Mouse (Mus musculus) lung, embryonic 16.5 days (tissue): ENCODE results near the gene AI837181. TPM values are rescaled to one million over a fixed set of nuclear protein-coding genes. Genes with fewer than 3 reads are reported as not detected.
A peak's percentile ranks its signal among the peaks of the same experiment; 100 is the strongest.
"Not testable (repeated sequence)": the region's sequence is repeated elsewhere in the genome, so short reads cannot be mapped to it uniquely, and the experiment has no call there.

Source experiments
- ATAC-seq: fragments of 200-750 bp; cut with Nextera tagmentation; 2 replicates; pipeline ENCODE4 v1.8.0; 2017; ENCODE audit warnings: low read depth, mild to moderate bottlenecking, moderate library complexity
- H3K27ac ChIP-seq: fragments of 300-500 bp; sonication (generic); 2 replicates; pipeline ENCODE4 v1.5.1; 2014; ENCODE audit warnings: mild to moderate bottlenecking, control low read depth, low read length
- H3K27me3 ChIP-seq: fragments of 300-500 bp; sonication (generic); 2 replicates; pipeline ENCODE4 v1.6.1; 2014; ENCODE audit warnings: low read depth, low read length, mixed read lengths; ENCODE audit not compliant: control insufficient read depth, insufficient read depth
- H3K36me3 ChIP-seq: fragments of 300-500 bp; sonication (generic); 2 replicates; pipeline ENCODE4 v1.6.1; 2014; ENCODE audit warnings: low read length; ENCODE audit not compliant: control insufficient read depth, insufficient read depth
- H3K4me1 ChIP-seq: fragments of 300-500 bp; sonication (generic); replicated peaks from 2 replicates; pipeline ENCODE4 v1.6.1; 2014; ENCODE audit warnings: low read length, mixed read lengths; ENCODE audit not compliant: control insufficient read depth, insufficient read depth
- H3K4me2 ChIP-seq: fragments of 300-500 bp; sonication (generic); 2 replicates; pipeline ENCODE4 v1.6.1; 2014; ENCODE audit warnings: low read depth, low read length, control low read depth
- H3K4me3 ChIP-seq: fragments of 300-500 bp; sonication (generic); 2 replicates; pipeline ENCODE4 v1.5.1; 2014; ENCODE audit warnings: mild to moderate bottlenecking, low read length, control low read depth
- H3K9ac ChIP-seq: fragments of 300-500 bp; sonication (generic); 2 replicates; pipeline ENCODE4 v1.6.1; 2014; ENCODE audit warnings: low read length, control low read depth
- H3K9me3 ChIP-seq: fragments of 300-500 bp; sonication (generic); 2 replicates; pipeline ENCODE4 v1.6.1; 2016; ENCODE audit warnings: low read length; ENCODE audit not compliant: control insufficient read depth
- WGBS: fragments of 180-500 bp; shearing (Covaris S2); extraction: QIAGEN DNeasy Blood & Tissue Kit; methylation state at CpG from one replicate; pipeline ENCODE4 v1.1.7; 2014; 5-methylcytosine and 5-hydroxymethylcytosine counted together
- polyA plus RNA-seq: library from polyadenylated mRNA; unstranded; fragments of >200 nt; fragmentation: Nextera tagmentation; extraction: Ambion mirVana; gene quantifications from 2 replicates; pipeline ENCODE4 v1.2.1, GENCODE M21; 2015

AI837181 gene
- polyA plus RNA-seq, 1 experiment from 2014 or later: 28.3 TPM

DNA sequence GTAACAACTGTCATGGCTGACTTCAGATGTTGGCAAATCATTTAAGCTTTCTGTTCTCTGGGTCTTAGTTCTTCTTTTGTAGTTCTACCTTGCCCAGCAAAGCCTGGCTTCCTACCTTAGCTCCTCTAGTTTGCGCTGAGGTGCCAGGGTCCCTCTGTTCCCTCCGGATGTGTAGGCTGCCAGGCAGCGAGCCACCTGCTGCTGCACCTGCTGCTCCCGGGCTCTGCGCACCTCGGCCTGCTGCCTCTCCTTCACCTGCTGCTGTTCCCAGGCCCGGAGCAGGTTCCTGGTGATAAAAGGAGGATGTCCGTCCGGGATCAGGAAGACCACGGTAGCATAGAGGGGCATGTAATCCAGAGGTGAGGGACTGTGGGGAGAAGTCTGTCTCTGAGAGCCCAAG is 30.8 kb upstream of the AI837181 start:
- Histone ChIP-seq H3K4me2 (no peak overlapping the region), H3K4me3 (no peak overlapping the region), H3K27me3 (no peaks in the 10 kb centered on the region), H3K9ac (no peak overlapping the region), H3K9me3 (no peaks in the 10 kb centered on the region), H3K4me1 (peaks cover 16% of the 10 kb centered on the region), H3K36me3 (no peaks in the 10 kb centered on the region), H3K27ac (no peak overlapping the region)
- ATAC-seq: no peak
- 41% methylated on average over 10 of the region's 10 CpGs for WGBS

DNA sequence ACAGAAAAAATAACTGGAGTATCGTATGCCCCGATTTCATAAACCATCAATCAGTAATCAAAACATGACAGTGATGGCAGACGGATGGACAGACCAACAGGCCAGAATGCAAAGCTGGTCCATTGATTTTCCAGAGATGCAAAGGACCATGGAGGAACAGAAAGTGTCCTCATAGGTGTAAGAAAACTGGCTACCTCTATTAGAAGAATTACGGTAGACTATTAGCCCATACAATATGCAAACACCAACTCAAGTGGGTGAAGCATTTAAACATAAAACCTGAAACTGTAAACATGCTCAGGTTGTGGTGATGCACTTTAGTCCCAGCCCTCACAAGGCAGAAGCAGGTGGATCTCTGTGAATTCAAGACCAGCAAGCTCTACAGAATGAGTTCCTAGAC is 29.6 kb upstream of the AI837181 start:
- Histone ChIP-seq H3K27ac (no peak overlapping the region), H3K4me3 (no peak overlapping the region), H3K4me2 (no peak overlapping the region), H3K27me3 (no peaks in the 10 kb centered on the region), H3K4me1 (peaks cover 4% of the 10 kb centered on the region), H3K9me3 (no peaks in the 10 kb centered on the region), H3K9ac (no peak overlapping the region), H3K36me3 (no peaks in the 10 kb centered on the region)
- WGBS: 61% methylated on average over 4 of the region's 4 CpGs
- ATAC-seq: no peak

DNA sequence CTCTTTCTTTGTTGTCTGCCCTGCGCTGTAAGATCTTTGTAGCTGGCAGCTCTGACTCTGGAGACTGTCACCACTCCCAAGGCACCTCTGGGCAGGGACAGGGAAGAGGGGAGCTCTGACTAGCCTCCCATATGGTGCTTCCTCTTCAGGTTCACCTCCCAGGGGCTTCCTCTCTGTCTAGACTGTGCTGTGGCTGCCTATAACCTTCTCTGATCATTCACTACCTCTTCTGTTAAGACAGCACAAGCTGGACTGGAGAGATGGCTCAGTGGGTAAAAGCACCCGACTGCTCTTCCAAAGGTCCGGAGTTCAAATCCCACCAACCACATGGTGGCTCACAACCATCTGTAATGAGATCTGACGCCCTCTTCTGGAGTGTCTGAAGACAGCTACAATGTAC is 23.9 kb upstream of the AI837181 start:
- not testable (repeated sequence) for ATAC-seq, H3K9ac ChIP-seq

GRCm38 (mm10) chr19:5402293-5402692 is 22.7 kb upstream of the AI837181 start, which contains the start of gene Tsga10ip:
TSS of gene Tsga10ip (minus strand) at chr19:5402526.
- Histone ChIP-seq H3K27me3 (no peaks in the 10 kb centered on the region), H3K36me3 (no peaks in the 10 kb centered on the region), H3K27ac (no peak within 1 kb of the TSS), H3K4me3 (no peak within 1 kb of the TSS), H3K9ac (no peak within 1 kb of the TSS), H3K4me2 (no peak within 1 kb of the TSS), H3K4me1 (no peaks in the 10 kb centered on the region), H3K9me3 (no peaks in the 10 kb centered on the region)
- 69% methylated on average over 8 of the region's 8 CpGs for WGBS
- no peak for ATAC-seq

More for the DNA sequence above, 23.9 kb upstream of the AI837181 start:
- not testable (repeated sequence) for H3K9me3 ChIP-seq, H3K4me3 ChIP-seq, H3K4me1 ChIP-seq, H3K36me3 ChIP-seq, H3K27ac ChIP-seq, H3K27me3 ChIP-seq, H3K4me2 ChIP-seq
- 68% methylated on average over 4 of the region's 4 CpGs for WGBS

DNA sequence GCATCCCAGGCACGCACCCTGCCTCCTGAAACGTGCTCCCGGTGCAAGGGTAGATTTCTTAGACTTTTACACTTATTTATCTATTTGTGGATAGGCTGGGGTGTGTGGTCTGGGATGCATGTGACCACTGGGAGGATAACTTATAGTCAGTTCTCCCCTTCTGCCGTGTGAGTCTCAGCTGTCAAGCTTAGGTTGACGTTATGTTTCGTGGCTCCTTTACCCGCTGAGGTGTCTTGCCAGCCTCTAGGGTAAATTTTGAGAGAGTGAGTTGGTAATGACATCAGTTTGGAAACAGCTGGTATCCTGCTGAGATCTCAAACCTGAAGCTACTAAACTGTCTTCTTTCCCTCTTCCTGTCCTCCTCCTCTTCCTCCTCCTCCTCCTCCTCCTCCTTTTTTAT is 19.0 kb upstream of the AI837181 start:
- Histone ChIP-seq H3K4me2 (peak overlapping the region; percentile 66), H3K4me1 (peaks cover 12% of the 10 kb centered on the region), H3K9ac (peak overlapping the region; percentile 60), H3K36me3 (no peaks in the 10 kb centered on the region), H3K27me3 (no peaks in the 10 kb centered on the region), H3K27ac (peak overlapping the region; percentile 55), H3K9me3 (no peaks in the 10 kb centered on the region), H3K4me3 (peak overlapping the region; percentile 44)
- 15% methylated on average over 7 of the region's 7 CpGs for WGBS
- no peak for ATAC-seq

GRCm38 (mm10) chr19:5406531-5407126 is 18.3 kb upstream of the AI837181 start:
- Histone ChIP-seq H3K27ac (peak overlapping the region; percentile 94), H3K4me2 (peak overlapping the region; percentile 67), H3K4me1 (peaks cover 12% of the 10 kb centered on the region), H3K9ac (peak overlapping the region; percentile 81), H3K4me3 (peak overlapping the region; percentile 61)
- not testable (repeated sequence) for H3K27me3 ChIP-seq, H3K9me3 ChIP-seq, H3K36me3 ChIP-seq
- ATAC-seq: peak; percentile 79
- 9% methylated on average over 20 of the region's 25 CpGs for WGBS

DNA sequence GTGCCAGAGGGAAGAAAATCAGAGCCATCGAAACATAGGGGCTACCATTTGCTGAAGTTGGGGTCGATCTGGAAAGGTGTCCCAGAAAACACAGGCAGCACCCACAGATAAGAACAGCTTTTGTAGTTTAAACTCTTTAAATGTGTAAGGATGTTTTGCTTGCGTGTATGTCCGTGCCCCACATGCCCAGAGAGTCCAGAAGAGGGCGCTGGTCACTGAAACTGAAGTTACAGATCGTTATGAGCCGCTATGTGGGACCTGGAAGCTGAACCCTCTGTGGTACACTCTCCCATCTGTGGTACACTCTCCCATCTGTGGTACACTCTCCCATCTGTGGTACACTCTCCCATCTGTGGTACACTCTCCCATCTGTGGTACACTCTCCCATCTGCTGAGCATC is 17.8 kb upstream of the AI837181 start:
- no peaks in the 10 kb centered on the region for H3K27me3 ChIP-seq
- H3K4me1 ChIP-seq: peaks cover 12% of the 10 kb centered on the region
- H3K4me3 ChIP-seq: peak overlapping the region; percentile 61
- peak overlapping the region; percentile 81 for H3K9ac ChIP-seq
- H3K36me3 ChIP-seq: no peaks in the 10 kb centered on the region
- WGBS: 13% methylated on average over 7 of the region's 7 CpGs
- H3K27ac ChIP-seq: peak overlapping the region; percentile 94
- peak; percentile 69 for ATAC-seq
- peak overlapping the region; percentile 67 for H3K4me2 ChIP-seq
- H3K9me3 ChIP-seq: no peaks in the 10 kb centered on the region

DNA sequence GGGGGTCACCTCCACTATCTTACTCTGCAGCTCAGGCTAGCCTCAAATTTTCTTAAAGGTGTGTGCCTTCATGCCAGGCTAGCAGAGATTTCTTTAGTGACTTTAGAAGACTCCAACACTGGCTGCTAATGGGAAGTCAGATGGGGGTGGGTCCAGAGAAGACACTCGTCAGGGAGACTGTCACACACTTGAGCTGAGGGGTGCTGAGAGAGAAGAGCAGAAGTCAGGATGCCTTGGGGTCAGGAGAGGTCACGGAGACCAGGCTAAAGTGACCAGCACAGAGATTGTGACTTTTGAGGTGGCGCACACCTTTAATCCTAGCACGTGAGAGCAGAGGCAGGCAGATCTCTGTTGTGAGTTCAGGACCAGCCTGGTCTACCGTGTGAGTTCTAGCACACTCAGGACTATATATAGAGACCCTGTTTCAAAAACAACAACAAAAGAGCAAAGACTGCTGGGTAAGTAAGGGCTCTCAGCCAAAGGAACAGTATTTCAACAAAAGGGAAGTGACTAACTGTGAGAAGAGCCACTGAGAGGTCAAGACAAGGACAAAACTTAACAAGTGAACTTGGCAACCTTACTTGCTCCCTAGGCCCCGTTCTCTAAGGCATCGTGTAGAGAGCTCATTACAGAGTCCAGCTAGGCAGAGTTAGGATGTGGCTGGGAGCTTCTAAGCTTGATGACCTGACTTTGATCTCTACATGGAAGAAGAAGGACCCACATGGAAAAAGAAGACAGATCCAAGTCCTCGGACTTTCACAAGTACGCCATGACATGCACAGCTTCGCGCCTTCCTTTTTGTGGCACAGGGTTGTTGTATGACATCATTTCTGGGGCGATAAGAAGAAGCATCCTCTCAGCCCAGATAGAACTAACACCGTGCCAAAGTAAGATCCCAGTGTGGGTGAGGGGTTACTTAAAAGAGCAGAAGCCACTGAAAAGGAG is 16.6 kb upstream of the AI837181 start:
- peaks cover 12% of the 10 kb centered on the region for H3K4me1 ChIP-seq
- H3K4me2 ChIP-seq: peak overlapping the region; percentile 67; the same call in 1 of the 2 replicates
- no peaks in the 10 kb centered on the region for H3K36me3 ChIP-seq
- WGBS: 70% methylated on average over 13 of the region's 13 CpGs
- no peak overlapping the region; the same call in 1 of the 2 replicates for H3K4me3 ChIP-seq
- no peak for ATAC-seq
- H3K27me3 ChIP-seq: no peaks in the 10 kb centered on the region
- peak overlapping the region; percentile 25 for H3K27ac ChIP-seq
- no peak overlapping the region for H3K9ac ChIP-seq
- no peaks in the 10 kb centered on the region for H3K9me3 ChIP-seq

- Histone ChIP-seq H3K9me3 (no peaks in the 10 kb centered on the region), H3K4me1 (peaks cover 12% of the 10 kb centered on the region), H3K4me3 (no peak overlapping the region), H3K27ac (peak overlapping the region; percentile 14; the same call in 1 of the 2 replicates), H3K4me2 (no peak overlapping the region), H3K9ac (no peak overlapping the region), H3K27me3 (no peaks in the 10 kb centered on the region), H3K36me3 (no peaks in the 10 kb centered on the region)
- 53% methylated on average over 5 of the region's 5 CpGs for WGBS
- 0 out of 2 replicates have a peak, but pooled peaks have one; percentile 16 for ATAC-seq
Observed at GRCm38 (mm10) chr19:5409068-5409467, 15.9 kb upstream of the AI837181 start.
